Mouse (Mus musculus) olfactory bulb, adult 2 months (tissue): ENCODE data around the gene Fgfr2.

Experiments
- CTCF ChIP-seq: fragments of 200-500 bp; IDR thresholded peaks from 2 replicates; pipeline ENCODE4 v1.5.1; 2012; ENCODE audit warnings: low read depth, mild to moderate bottlenecking, low read length, moderate library complexity; ENCODE audit not compliant: insufficient read depth
- POLR2A ChIP-seq: fragments of 200-500 bp; IDR thresholded peaks from 2 replicates; pipeline ENCODE4 v1.6.1; 2012; ENCODE audit warnings: mild to moderate bottlenecking, low read depth, low read length, moderate library complexity; ENCODE audit not compliant: insufficient read depth

GRCm38 (mm10) chr7:132330179-132330578 is 793.0 kb downstream of the Fgfr2 start:
- TF ChIP-seq POLR2A = no peak
- TF ChIP-seq CTCF = no peak
